Mouse (Mus musculus): Measurements from ENCODE around the gene Nxpe5.
A peak's percentile ranks its signal among the peaks of the same experiment; 100 is the strongest.

Nxpe5 gene

DNA sequence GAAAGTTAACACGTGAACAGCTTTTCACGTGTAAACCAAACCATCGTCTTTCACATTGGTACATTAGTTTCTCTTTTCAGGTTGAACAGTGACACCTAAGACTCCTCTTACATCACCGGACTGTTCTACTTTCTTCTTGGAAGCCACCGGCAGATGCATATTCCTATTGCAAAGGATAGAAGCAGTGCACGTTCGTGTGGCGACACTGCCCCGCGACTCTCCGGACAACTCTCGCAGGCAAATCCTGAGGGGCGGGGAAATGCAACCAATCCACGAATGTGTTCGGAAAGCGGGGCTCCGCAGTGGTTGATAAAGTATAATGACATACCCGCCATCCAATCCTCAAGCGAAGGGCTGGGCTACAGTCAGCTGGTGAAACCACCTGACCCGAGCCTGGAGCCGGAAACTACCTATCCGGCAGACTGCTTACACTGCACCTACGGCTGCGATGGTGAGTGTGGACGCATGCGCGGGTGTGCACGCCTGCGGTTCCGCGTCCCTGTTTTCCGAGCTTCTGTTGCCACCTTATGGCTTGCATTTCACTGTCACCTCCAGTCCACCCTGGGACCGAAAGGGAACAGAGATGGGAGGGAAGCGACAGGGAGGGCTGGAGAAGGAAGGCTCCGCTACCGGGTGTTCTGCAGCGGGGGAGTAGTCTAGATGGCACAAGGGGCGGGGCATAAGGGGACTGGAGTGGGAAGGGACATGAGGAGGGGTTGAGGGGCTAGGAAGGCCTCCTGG, 29.8 kb downstream of the Nxpe5 start, which contains the start of gene Lamtor4:
Gene Lamtor4 (plus strand): TSS at position 130 of the 741 bp plus-strand sequence.
- DNase-seq, result peak; percentile 89

- no peak for DNase-seq
Measured at GRCm38 (mm10) chr5:138256094-138256467, 30.4 kb downstream of the Nxpe5 start.

GRCm38 (mm10) chr5:138256966-138257584, 31.4 kb downstream of the Nxpe5 start:
- peak; percentile 32 for DNase-seq

- DNase-seq, result no peak
Measured at GRCm38 (mm10) chr5:138257585-138257978, 31.9 kb downstream of the Nxpe5 start.

DNA sequence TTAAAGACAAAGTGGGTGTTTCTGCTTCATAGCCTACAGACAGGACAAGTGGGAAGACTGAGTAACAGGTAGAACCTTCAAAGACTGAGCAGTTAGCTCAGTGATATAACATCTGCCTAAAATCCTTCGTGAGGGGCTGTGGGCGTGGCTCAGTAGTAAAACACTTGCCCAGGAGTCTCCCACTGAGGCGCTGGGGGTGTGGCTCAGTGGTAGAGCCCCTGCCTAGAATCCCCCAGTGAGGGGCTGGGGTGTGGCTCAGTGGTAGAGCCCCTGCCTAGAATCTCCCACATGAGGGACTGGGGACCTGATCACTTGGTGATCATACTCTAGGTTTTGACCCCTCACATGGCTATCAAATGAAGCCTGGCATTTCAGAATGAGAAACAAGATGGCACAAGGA, 32.4 kb downstream of the Nxpe5 start:
- DNase-seq, result no peak

GRCm38 (mm10) chr5:138258542-138258941, 32.8 kb downstream of the Nxpe5 start:
- DNase-seq, result no peak

- DNase-seq, result no peak
Measured at GRCm38 (mm10) chr5:138258993-138259392, 33.3 kb downstream of the Nxpe5 start.

GRCm38 (mm10) chr5:138260051-138260450, 34.4 kb downstream of the Nxpe5 start:
- no peak for DNase-seq

- no peak for DNase-seq
Measured at GRCm38 (mm10) chr5:138260834-138261233, 35.1 kb downstream of the Nxpe5 start.

DNA sequence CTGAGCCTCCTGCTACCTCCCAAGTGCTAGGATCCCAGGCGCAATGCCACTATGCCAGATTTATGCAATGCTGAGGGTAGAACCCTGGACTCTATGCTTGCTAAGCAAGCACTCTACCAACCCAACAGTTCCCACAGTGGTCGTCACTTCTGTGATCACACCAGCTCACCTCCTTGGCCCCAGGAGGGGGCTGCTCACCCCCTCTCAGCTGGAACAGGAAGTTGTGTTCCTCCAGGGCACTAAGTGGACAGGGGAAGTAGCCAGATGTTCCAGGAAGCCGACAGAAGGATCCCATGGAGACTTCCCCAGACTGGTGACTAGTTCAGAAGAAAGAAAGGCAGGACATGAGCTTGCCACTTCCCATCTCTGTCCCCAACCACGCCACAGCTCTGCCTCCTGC, 36.3 kb downstream of the Nxpe5 start:
- no peak for DNase-seq

GRCm38 (mm10) chr5:138262582-138263240, 37.0 kb downstream of the Nxpe5 start:
- peak; percentile 28 for DNase-seq

DNA sequence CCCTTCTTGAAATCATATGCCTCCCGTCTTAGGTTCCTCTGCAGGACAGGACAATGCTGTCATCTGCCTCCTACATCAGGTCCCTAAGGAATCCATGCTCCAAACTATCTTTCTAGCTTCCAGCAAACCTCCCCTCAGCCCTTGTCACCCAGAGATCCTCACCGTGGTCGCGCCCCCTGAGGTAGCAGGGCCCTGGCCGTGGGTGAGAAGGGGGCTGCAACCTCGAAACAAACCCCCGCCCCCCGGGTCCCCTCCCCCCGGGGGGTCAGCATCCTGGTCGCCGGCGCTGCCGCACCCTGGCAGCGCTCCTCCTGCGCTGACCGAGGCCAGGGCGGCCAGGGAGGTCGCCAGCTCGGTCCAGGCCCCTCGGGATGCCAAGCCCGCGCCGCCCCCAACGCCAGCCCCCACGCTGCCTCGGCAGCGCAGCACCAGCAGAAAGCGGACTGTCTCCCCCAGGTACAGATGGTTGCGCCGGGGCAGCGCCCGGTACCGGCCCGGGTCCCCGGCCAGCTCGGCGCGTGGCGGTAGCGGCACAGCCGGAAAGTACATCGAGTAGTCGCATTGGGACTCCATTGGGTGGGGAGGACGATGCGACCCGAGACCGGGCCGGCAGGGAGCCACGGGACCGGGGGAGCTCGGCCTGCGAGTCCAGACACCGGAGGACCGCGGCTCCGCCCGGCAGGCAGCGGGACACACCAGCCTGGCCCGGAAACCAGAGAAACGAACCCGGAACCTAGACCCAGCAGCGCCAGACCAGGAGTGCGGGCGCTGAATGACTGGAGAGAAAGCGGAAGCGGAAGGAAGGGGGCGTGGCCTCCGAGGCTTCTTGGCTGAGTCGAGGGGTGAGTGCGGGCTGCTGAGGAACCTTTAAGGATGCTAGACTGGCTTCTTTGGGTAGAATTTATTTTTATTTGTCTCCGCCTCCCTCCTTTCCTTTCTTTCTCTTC, 37.8 kb downstream of the Nxpe5 start, which contains the start of gene BC037034:
Gene BC037034 (minus strand): TSS at position 774 of the 947 bp plus-strand sequence.
- peak; percentile 90 for DNase-seq

DNA sequence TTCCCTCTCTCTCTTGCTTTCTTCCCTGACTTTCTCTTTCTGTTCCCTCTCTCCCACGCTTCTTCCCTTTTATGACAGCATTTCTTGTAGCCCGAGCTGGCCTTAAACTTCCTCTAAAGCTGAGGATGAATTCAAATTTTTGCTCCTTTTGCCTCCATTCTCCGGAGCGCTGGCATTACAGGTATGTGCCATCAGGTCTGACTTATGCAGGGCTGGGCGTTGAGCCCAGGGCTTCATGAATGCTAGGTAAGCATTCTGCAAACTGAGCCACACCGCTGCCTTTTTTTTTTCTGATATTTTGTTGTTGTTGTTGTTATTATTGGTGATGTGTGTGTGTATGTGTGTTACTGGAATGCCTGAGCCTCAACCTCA, 38.5 kb downstream of the Nxpe5 start:
- no peak for DNase-seq

- no peak for DNase-seq
Measured at GRCm38 (mm10) chr5:138265712-138266111, 40.0 kb downstream of the Nxpe5 start.

DNA sequence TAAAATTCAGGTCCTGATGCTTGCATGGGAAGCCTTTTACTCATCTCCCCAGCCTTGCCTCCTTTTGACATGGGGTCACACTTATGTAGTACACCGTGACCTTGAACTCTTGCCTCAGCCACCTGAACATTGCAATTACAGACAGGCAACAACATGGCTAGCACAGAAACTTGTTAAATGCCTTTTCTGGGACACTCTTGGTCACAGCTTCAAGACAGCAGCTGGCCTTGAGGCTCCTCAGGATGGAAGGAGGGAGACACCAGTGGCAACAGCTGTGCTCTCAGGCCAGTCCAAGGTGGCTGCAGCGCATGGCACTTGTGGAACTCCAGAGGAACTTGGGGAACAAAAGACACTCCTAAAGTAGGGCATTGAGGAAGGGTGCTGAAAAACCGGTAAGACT, 41.4 kb downstream of the Nxpe5 start:
- no peak for DNase-seq

DNA sequence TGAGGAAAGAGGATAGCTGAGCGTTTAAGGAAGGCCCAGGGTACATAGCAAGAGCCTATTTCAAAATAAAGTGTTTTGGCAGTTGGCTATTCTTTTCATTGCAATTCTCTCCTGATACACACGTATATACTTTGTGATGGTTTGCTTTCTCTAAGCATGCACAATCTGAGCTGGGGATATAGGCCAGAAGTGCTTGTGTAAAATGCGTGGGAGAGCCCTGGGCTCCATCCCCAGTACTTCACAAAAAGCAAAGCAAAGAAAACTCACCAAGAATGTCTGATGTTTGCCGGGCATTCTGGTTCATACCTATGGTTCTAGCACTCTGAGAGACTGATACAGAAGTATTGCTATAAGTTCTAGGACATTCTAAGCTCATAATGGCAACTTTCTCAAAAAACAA, 43.3 kb downstream of the Nxpe5 start:
- DNase-seq, result no peak

- no peak for DNase-seq
Measured at GRCm38 (mm10) chr5:138271232-138271631, 45.5 kb downstream of the Nxpe5 start.

DNA sequence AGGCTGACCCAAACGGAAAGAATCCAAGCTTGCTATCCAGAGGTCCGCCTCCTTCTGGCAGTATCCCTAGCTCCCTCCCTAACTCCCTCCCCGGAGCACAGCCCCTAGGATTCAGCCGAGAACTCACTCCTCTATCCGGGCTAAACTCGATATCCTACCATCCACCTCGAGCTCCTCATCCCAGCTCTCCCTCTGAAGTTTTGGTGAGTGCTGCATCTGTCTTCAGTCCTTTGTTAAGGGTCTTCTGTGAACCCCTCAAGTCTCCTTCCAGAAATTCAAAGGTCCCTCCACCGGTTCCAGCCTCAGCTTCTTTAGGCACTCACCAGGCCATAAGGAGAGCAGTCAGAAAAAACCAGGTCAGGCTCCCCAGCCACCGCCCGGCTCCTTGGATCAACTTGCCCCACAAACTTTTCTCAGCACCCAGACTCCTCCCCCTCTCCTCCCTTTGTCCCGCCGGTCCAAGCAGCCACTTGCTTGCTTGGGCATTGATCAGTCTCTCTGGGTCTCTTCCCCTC, 46.8 kb downstream of the Nxpe5 start, which contains the start of gene Gal3st4:
Gene Gal3st4 (minus strand): TSS at position 432 of the 515 bp plus-strand sequence.
- DNase-seq, result no peak

DNA sequence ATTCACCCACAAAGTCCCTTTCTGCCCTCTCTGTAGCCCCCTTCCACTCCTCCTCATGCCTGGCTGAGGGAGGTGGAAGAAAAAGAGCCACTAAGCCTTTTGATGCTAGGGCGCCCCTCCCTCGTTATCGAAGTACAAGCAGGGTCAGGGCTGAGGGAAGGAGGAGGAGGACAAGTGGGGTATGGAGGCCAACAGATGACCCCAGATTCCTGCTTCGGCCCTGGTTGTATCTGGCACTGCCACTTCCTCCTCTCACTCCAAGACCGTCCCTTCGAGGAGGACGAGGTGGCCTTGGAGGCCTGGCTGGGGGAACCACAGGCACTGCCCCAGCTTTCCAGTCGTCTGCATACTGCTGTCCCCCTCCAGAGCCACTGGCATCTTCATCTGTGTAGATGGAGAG, 48.5 kb downstream of the Nxpe5 start:
- no peak for DNase-seq

DNA sequence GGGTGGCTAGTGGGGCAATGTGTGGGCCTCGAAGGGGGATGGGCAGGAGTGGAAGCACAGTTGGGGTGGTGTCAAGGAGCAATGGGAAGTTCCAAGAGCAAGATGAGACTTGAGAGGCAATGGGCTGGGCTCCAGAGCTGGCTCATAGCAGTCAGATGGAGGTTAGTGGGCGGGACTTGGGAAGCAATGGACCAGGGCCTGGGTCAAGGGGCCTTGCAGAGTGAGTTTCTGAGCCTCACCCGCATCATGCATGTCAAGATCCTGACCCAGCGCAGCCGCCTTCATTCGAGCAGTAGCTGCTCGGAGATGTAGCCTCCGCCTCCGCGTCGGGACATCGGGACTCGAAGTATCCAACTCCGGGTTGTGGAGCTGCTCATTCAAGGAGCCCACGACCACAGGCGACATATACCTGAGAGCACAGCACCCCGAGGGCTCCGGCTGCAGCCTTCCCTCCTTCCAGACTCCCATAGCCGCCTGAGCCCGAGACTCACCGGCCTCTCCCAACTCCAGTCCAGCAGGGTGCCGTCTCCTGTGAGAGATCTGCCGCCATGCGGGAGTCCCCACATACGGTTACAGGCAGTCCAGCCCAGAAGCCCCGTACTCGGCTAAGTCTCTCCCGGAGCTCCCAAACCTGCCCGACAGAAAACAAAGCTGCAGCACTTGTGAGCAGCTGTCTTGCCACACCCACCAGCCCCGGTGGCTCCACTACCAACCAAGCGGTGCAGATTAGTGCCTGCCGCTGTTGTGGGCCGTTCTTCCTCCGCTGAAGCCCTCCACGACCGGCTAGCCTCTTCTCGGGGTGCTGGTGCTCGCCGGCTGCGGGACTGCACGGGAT, 49.7 kb downstream of the Nxpe5 start:
- no peak for DNase-seq

DNA sequence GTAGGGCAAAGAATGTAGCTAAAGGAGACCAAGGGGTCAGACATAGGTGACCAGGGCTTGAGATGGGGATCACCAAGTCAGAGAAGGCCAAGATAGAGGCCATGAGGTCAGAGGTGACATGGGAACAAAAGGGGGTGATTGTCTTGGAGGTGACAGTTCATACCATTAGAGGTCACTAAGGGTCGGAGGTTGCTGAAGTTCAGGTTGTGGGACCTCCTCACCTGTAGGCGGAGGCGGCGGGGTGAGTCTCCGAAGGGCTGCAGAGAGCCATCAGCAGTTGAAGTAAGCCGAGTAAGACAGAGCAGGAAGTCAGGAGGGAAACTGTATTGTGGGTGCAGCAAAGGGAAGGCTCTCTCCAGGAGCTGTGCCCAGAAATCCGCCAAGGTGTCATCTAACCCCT, 52.3 kb downstream of the Nxpe5 start:
- DNase-seq, result no peak

All from thymus, postnatal 25 days (tissue).